Mouse (Mus musculus) induced T-regulatory cell, adult 2 months (primary cell): Measurements from ENCODE around the gene Ptchd3.

Source experiments
- DNase-seq: peaks from one replicate; pipeline ENCODE4 v3.0.0-alpha.2; 2012; ENCODE audit warnings: low read depth

Ptchd3 gene

GRCm38 (mm10) chr11:121829947-121830346, at the start of gene Ptchd3:
TSS of gene Ptchd3 (plus strand) at chr11:121830247.
- no peak for DNase-seq

- DNase-seq: no peak
Observed at GRCm38 (mm10) chr11:121781831-121782230, 48.2 kb upstream of the Ptchd3 start.

- DNase-seq: no peak
Observed at GRCm38 (mm10) chr11:121787456-121787855, 42.6 kb upstream of the Ptchd3 start.

GRCm38 (mm10) chr11:121789566-121789965, 40.5 kb upstream of the Ptchd3 start:
- no peak for DNase-seq

- no peak for DNase-seq
Observed at GRCm38 (mm10) chr11:121790671-121791094, 39.4 kb upstream of the Ptchd3 start.

- DNase-seq: no peak
Observed at GRCm38 (mm10) chr11:121791446-121791845, 38.6 kb upstream of the Ptchd3 start.

- DNase-seq: no peak
Observed at GRCm38 (mm10) chr11:121791991-121792390, 38.1 kb upstream of the Ptchd3 start.

GRCm38 (mm10) chr11:121793530-121793929, 36.5 kb upstream of the Ptchd3 start:
- no peak for DNase-seq

- DNase-seq: no peak
Observed at GRCm38 (mm10) chr11:121794186-121794585, 35.9 kb upstream of the Ptchd3 start.

GRCm38 (mm10) chr11:121794591-121795199, 35.4 kb upstream of the Ptchd3 start:
- DNase-seq: no peak

- DNase-seq: no peak
Observed at GRCm38 (mm10) chr11:121795978-121796377, 34.1 kb upstream of the Ptchd3 start.

- no peak for DNase-seq
Observed at GRCm38 (mm10) chr11:121798591-121798990, 31.5 kb upstream of the Ptchd3 start.

GRCm38 (mm10) chr11:121799746-121800299, 30.2 kb upstream of the Ptchd3 start:
- no peak for DNase-seq

- DNase-seq: no peak
Observed at GRCm38 (mm10) chr11:121802743-121803142, 27.3 kb upstream of the Ptchd3 start.

- DNase-seq: peak; percentile 53
Observed at GRCm38 (mm10) chr11:121804258-121805027, 25.6 kb upstream of the Ptchd3 start.

- peak; percentile 91 for DNase-seq
Observed at GRCm38 (mm10) chr11:121808204-121808852, 21.7 kb upstream of the Ptchd3 start.

- DNase-seq: no peak
Observed at GRCm38 (mm10) chr11:121808866-121809265, 21.2 kb upstream of the Ptchd3 start.

GRCm38 (mm10) chr11:121845923-121846322, 15.9 kb downstream of the Ptchd3 start:
- peak; percentile 40 for DNase-seq

GRCm38 (mm10) chr11:121847790-121848299, 17.8 kb downstream of the Ptchd3 start:
- DNase-seq: peak; percentile 87
